Comparison of ENCODE assay signal across 20 mouse cellular contexts in genomic region chr6:138070720-138071504, GRCm38 (mm10). TPM values are rescaled to one million over a fixed set of nuclear protein-coding genes. Genes with fewer than 3 reads are reported as not detected.
"Had no signal": no experiment of that assay in that cellular context is flagged by ENCODE, and none has a peak within 500 bp of the region (broad histone marks: within the 10 kb centered on the region; RNA-seq: fewer than 3 reads in every experiment).

No protein-coding gene starts in this region.

- H3K4me1 ChIP-seq: neural tube, embryonic 15.5 days had no signal

- H3K9ac ChIP-seq: kidney, embryonic 15.5 days; limb, embryonic 12.5 days; liver, embryonic 14.5 days; neural tube, embryonic 15.5 days had no signal

- DNase-seq: kidney, adult 2 months; kidney, postnatal 14 days; liver; lung, adult 2 months; right cerebral cortex, postnatal 4 days; spleen, adult 18-20 months; thymus, adult 2 months; thymus, postnatal 25 days had no signal

- ATAC-seq: intestine, embryonic 16.5 days; lung, postnatal 0 days had no signal

- H3K9me3 ChIP-seq: kidney, embryonic 15.5 days; limb, embryonic 12.5 days; neural tube, embryonic 15.5 days had no signal

- H3K27me3 ChIP-seq: kidney, embryonic 15.5 days; limb, embryonic 12.5 days; neural tube, embryonic 15.5 days had no signal

- H3K27ac ChIP-seq: kidney, embryonic 15.5 days; limb, embryonic 12.5 days; liver, embryonic 14.5 days; neural tube, embryonic 15.5 days had no signal

- H3K4me3 ChIP-seq: kidney, embryonic 15.5 days; limb, embryonic 12.5 days; myocyte; neural tube, embryonic 15.5 days had no signal

- H3K36me3 ChIP-seq: kidney, embryonic 15.5 days; limb, embryonic 12.5 days; neural tube, embryonic 15.5 days had no signal

- H3K4me2 ChIP-seq: kidney, embryonic 15.5 days; limb, embryonic 12.5 days; neural tube, embryonic 15.5 days had no signal

RNA-seq across cellular contexts. Expression of gene Slc15a5, which starts 8.8 kb away (rescaled TPM):
- total RNA-seq: left cerebral cortex, postnatal 36 days; megakaryocyte progenitor cell, adult 5-6 weeks had no signal
- polyA plus RNA-seq: intestine, embryonic 16.5 days; kidney, adult 2 months; kidney, embryonic 15.5 days; large intestine, adult 2 months; limb, embryonic 12.5 days; liver, embryonic 14.5 days; lung, postnatal 0 days; myocyte; neural tube, embryonic 11.5 days; stomach, embryonic 14.5 days had no signal
